Mouse (Mus musculus) lung, adult 2 months (tissue): ENCODE data around the gene Brinp3.

Source experiments
- CTCF ChIP-seq: fragments of 200-500 bp; IDR thresholded peaks from 2 replicates; pipeline ENCODE4 v1.5.1; 2011; ENCODE audit warnings: mild to moderate bottlenecking, low read length, control low read depth; ENCODE audit not compliant: insufficient read depth
- POLR2A ChIP-seq: fragments of 200-500 bp; IDR thresholded peaks from 2 replicates; pipeline ENCODE4 v1.6.1; 2011; ENCODE audit warnings: low read depth, mild to moderate bottlenecking, control low read depth, low read length, borderline replicate concordance; ENCODE audit errors: extremely low read depth

DNA sequence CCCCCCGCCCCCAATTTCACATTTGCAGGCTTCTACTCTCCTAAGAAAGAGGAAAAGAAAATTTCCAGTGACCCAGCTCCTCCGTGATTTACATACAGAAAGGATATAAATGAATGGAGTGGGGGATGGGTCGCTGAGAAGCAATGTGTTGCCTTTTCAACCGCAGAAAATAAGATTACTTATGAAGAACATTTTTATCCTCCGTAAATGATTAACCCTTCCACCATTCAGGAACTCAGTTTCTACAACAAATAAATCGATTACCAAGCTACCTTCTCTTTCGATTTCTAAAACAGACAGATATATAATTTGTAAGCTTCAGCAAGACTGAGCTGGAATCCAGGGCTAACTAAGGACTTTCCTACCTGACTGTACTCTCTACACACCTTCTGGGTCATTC is 339 bp upstream of the Brinp3 start:
- TF ChIP-seq POLR2A (no peak), CTCF (no peak)
